Mouse (Mus musculus) B cell, adult 67 days (primary cell): ENCODE results near the gene Ccl9. TPM values are rescaled to one million over a fixed set of nuclear protein-coding genes. Genes with fewer than 3 reads are reported as not detected.

Experiments
- total RNA-seq, 2 experiments: library from RNA; stranded (reverse); gene quantifications; 4 replicates each; pipeline ENCODE4 v1.2.4; 2023

The Ccl9 gene
- total RNA-seq, result 1 to 10 TPM in 1 of 2 experiments, under 1 TPM in 1; 0.24 to 1.1 TPM

GRCm38 (mm10) chr11:83578186-83578760 is at the start of gene Ccl9:
TSS of gene Ccl9 (minus strand) at chr11:83578636.

GRCm38 (mm10) chr11:83592853-83593252 is 14.4 kb upstream of the Ccl9 start, which contains the start of gene Ccl6:
TSS of gene Ccl6 (minus strand) at chr11:83593087.

GRCm38 (mm10) chr11:83530360-83530759 is 48.1 kb downstream of the Ccl9 start, which contains the start of gene Ccl5:
TSS of gene Ccl5 (minus strand) at chr11:83530518.

Other genes starting within 250 kb of the Ccl9 start
- under 1 TPM; 0.44 to 0.62 TPM for gene Rasl10b, start 169.5 kb downstream of the Ccl9 start, total RNA-seq
- gene Gas2l2, start 149.2 kb downstream of the Ccl9 start, total RNA-seq, result not detected
- gene 1700020L24Rik, start 141.0 kb downstream of the Ccl9 start, total RNA-seq, result 1 to 10 TPM in 1 of 2 experiments, not detected in 1; 1.1 TPM
- under 1 TPM in 1 of 2 experiments, not detected in 1; 0.46 TPM for gene Mmp28, start 115.6 kb downstream of the Ccl9 start, total RNA-seq
- 100 to 1,000 TPM; 170 to 177 TPM for gene Taf15, start 105.5 kb downstream of the Ccl9 start, total RNA-seq
- gene Heatr9, start 56.5 kb downstream of the Ccl9 start, total RNA-seq, result under 1 TPM in 1 of 2 experiments, not detected in 1; 0.29 TPM
- gene Ccl5, start 48.1 kb downstream of the Ccl9 start, total RNA-seq, result 1 to 10 TPM; 2.4 to 9.3 TPM
- gene Ccl6, start 14.5 kb upstream of the Ccl9 start, total RNA-seq, result under 1 TPM in 1 of 2 experiments, not detected in 1; 0.99 TPM
- not detected for gene Rpl9-ps1, start 67.0 kb upstream of the Ccl9 start, total RNA-seq
- 10 to 100 TPM; 13.4 to 21.2 TPM for gene Ccl3, start 70.7 kb upstream of the Ccl9 start, total RNA-seq
- gene Ccl4, start 83.9 kb upstream of the Ccl9 start, total RNA-seq, result 1 to 10 TPM; 4.5 to 8.1 TPM
- 10 to 100 TPM in 1 of 2 experiments, 1 to 10 TPM in 1; 5.8 to 12.5 TPM for gene Wfdc17, start 125.4 kb upstream of the Ccl9 start, total RNA-seq
- gene Wfdc18, start 130.4 kb upstream of the Ccl9 start, total RNA-seq, result not detected
- 1 to 10 TPM; 4.7 to 5.5 TPM for gene Wfdc21, start 168.3 kb upstream of the Ccl9 start, total RNA-seq
- 10 to 100 TPM; 54.8 to 63.9 TPM for gene Heatr6, start 175.1 kb upstream of the Ccl9 start, total RNA-seq